Mouse (Mus musculus): Measurements from ENCODE around the gene Cd33. TPM values are rescaled to one million over a fixed set of nuclear protein-coding genes. Genes with fewer than 3 reads are reported as not detected.

Cd33 gene
- 1.3 and 1.8 TPM in 2 replicates for polyA plus RNA-seq (2015; fragmentation: Nextera tagmentation; extraction: Ambion mirVana)

DNA sequence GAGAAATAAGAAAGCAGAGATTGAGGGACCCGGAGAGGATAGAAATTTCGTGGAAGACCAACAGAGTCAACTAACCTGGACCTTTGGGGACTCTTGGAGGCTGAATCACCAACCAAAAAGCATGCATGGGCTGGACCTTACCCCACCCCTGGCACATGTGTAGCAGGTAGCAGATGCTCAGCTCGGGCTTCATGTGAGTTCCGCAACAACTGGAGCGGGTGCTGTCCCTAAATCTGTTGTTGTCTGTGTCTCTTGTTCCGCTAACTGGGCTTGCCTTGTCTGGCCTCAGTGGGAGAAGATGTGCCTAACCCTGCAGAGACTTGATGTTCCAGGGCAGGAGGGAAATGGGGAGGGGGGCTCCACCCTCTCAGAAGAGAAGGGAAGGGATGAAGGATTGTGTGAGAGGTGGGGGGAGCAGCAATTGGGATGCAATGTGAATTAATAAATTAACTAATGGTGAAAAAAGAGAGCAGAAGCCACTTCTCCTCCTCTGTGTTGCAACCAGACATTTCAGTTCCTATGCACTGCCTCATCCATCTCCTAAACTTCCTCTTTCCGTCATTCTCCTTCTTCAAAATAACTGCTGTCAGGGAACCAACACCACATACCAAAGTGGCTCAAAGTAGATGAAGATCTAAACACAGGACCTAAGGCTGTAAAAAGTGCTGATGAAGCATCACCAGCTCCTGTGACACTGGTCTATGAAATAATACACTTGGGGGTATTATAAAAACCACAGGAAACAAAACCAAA lies at the start of gene Cd33:
Cd33 (minus strand) TSS at position 204 of the 753 bp plus-strand sequence.
- H3K9ac ChIP-seq (replicated peaks): no peak within 1 kb of the TSS
- H3K4me3 ChIP-seq (replicated peaks): no peak within 1 kb of the TSS
- no peaks in the 10 kb centered on the region for H3K4me1 ChIP-seq
- H3K36me3 ChIP-seq: no peaks in the 10 kb centered on the region
- no peak within 1 kb of the TSS for H3K27ac ChIP-seq (replicated peaks)
- no peaks in the 10 kb centered on the region for H3K9me3 ChIP-seq (replicated peaks)
- H3K4me2 ChIP-seq: no peak within 1 kb of the TSS
- 89% methylated on average over 7 of the region's 7 CpGs for WGBS
- H3K27me3 ChIP-seq (replicated peaks): no peaks in the 10 kb centered on the region
- ATAC-seq (ENCODE audit: low FRiP score): no peak

DNA sequence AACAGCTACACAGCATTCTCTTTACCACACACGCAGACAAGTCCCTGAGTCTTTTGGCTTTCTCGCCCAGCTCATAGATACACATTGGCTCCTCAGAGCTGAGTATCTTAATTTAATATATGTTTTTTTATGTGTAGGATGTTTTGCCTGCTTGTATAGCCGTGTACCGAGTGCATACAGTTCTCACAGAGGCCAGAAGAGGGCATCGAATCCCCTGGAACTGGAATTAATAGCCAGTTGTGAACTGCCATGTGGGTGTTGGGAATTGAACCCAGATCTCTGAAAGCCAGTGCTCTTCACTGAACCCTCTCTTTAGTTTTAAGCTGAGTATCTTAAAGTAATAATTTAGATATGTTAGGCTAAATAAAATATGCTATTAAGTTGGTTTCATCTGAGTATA lies 40.6 kb upstream of the Cd33 start:
- H3K36me3 ChIP-seq: peaks cover 59% of the 10 kb centered on the region
- no peak overlapping the region for H3K27ac ChIP-seq (replicated peaks)
- H3K9ac ChIP-seq (replicated peaks): no peak overlapping the region
- no peaks in the 10 kb centered on the region for H3K27me3 ChIP-seq (replicated peaks)
- ATAC-seq (ENCODE audit: low FRiP score): no peak
- no peaks in the 10 kb centered on the region for H3K9me3 ChIP-seq (replicated peaks)
- WGBS: 94% methylated on average over 5 of the region's 5 CpGs
- H3K4me1 ChIP-seq: peaks cover 28% of the 10 kb centered on the region
- H3K4me3 ChIP-seq (replicated peaks): no peak overlapping the region
- no peak overlapping the region for H3K4me2 ChIP-seq

DNA sequence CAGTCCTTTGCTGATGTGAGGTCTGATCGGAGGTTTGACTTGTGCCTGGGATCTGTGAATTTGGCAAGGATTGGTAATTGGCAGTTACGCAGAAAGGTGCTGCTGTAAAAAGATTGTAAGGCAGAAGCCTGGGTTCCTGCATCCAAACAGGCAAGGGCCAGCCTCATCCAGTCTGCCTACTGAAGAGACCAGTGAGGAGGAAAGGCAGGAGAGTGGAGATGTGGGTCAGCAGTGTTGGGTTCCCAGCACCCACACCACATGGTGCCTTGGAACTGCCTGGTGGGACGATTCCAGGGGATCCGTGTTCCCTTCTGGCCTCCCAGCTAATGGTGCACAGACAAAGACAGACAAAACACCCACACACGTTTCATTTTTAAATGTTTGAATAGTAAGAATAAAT lies 36.3 kb upstream of the Cd33 start:
- H3K9ac ChIP-seq (replicated peaks): peak overlapping the region; percentile 96
- 57% methylated on average over 5 of the region's 5 CpGs for WGBS
- H3K4me3 ChIP-seq (replicated peaks): peak overlapping the region; percentile 75
- peaks cover 21% of the 10 kb centered on the region for H3K36me3 ChIP-seq
- peak overlapping the region; percentile 95 for H3K27ac ChIP-seq (replicated peaks)
- H3K4me2 ChIP-seq: peak overlapping the region; percentile 84
- no peak for ATAC-seq (ENCODE audit: low FRiP score)
- H3K9me3 ChIP-seq (replicated peaks): no peaks in the 10 kb centered on the region
- H3K27me3 ChIP-seq (replicated peaks): no peaks in the 10 kb centered on the region
- peaks cover 28% of the 10 kb centered on the region for H3K4me1 ChIP-seq

DNA sequence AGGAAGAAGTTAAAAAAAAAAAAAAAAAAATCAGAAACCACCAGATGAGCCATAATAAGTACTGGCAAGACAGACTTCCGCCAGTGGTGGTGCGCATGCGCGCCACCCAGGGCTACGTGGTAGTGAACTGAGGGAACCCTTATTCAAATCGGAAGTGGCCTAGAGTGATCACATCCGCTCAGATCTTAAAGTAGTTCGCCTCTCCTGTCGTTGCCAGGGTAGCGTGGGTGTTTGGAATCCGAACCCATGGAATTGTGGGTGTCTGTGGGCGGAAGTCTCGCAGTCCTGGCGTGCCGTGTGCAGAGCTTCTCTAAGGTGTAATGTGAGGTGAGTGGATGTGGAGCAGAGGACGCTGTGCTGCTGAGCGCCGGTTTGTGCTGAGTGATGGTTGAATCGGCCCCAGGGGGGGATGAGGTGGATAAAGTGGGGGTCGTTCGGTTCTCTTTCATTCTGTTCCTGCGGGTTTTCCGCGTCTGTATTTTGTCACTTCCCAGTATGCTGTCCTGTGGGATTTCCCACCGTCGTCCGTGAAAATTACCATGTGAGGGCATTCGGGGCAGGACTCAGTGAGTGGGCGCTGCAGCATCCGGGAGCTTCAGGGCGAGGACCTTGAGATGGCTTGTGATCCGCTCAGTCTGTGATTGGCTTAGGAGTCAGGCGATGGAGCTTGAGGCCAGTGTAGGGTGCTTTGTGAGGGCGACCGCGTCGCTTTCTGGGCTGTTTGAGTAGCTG lies 35.4 kb upstream of the Cd33 start, which contains the start of gene Zfp719:
Zfp719 (plus strand) TSS at position 171 of the 732 bp plus-strand sequence.
- peak within 1 kb of the TSS; percentile 84 for H3K4me2 ChIP-seq
- H3K4me1 ChIP-seq: peaks cover 28% of the 10 kb centered on the region
- H3K27ac ChIP-seq (replicated peaks): peak within 1 kb of the TSS; percentile 95
- no peaks in the 10 kb centered on the region for H3K27me3 ChIP-seq (replicated peaks)
- no peaks in the 10 kb centered on the region for H3K9me3 ChIP-seq (replicated peaks)
- H3K4me3 ChIP-seq (replicated peaks): peak within 1 kb of the TSS; percentile 75
- peaks cover 20% of the 10 kb centered on the region for H3K36me3 ChIP-seq
- under 1% methylated on average over 37 of the region's 37 CpGs for WGBS
- peak within 1 kb of the TSS; percentile 96 for H3K9ac ChIP-seq (replicated peaks)
- ATAC-seq (ENCODE audit: low FRiP score): peak; percentile 99

DNA sequence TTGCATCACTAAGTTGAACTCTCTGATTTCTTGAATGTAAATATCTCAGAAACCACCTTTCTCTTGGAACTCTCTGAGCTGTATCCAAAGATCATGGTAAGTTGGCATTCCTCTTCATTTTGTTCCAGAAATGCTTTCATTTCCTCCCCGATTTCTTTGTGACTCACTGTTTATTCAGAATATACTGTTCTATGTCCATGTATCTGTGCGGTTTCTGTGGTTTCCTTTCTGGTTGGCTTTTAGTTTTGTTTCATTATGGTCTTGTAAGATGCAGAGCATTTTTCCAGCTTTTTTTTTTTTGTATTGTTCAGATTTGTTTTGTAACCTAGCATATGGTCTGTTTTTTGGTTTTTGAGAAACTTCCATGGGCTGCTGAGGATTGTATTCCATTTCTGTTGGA lies 27.0 kb upstream of the Cd33 start:
- no peaks in the 10 kb centered on the region for H3K9me3 ChIP-seq (replicated peaks)
- H3K4me2 ChIP-seq: no peak overlapping the region
- H3K4me1 ChIP-seq: no peaks in the 10 kb centered on the region
- 100% methylated on average over 2 of the region's 2 CpGs for WGBS
- H3K27me3 ChIP-seq (replicated peaks): no peaks in the 10 kb centered on the region
- H3K27ac ChIP-seq (replicated peaks): no peak overlapping the region
- ATAC-seq (ENCODE audit: low FRiP score): no peak
- no peak overlapping the region for H3K4me3 ChIP-seq (replicated peaks)
- H3K36me3 ChIP-seq: peaks cover 84% of the 10 kb centered on the region
- no peak overlapping the region for H3K9ac ChIP-seq (replicated peaks)

DNA sequence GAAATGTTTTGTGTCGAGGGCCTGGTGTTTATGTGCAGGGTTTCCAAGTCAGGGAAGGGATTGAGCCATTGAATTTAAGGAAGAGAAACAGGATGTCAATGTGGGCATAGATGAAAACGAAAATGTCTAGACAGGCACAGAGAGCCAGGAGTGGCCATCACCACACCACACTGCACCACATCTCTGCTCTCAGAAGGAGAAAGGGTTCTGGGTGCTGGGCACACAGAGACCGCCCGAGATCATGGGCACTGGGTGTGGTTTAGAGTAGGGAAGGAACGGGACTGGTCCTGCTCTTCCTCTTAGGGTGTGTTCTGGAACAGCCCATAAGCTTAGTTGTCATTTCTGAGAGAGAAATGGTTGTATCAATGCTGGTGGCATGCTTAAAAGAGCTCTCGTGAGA lies 19.1 kb upstream of the Cd33 start:
- Histone ChIP-seq H3K4me3 (replicated peaks) (peak overlapping the region; percentile 83), H3K36me3 (peaks cover 30% of the 10 kb centered on the region), H3K27me3 (replicated peaks) (no peaks in the 10 kb centered on the region), H3K9ac (replicated peaks) (peak overlapping the region; percentile 76), H3K9me3 (replicated peaks) (no peaks in the 10 kb centered on the region), H3K4me2 (peak overlapping the region; percentile 71), H3K4me1 (peaks cover 19% of the 10 kb centered on the region), H3K27ac (replicated peaks) (0 out of 2 replicates have a peak overlapping the region, but pooled peaks have one; percentile 30)
- ATAC-seq (ENCODE audit: low FRiP score): no peak
- WGBS: 54% methylated on average over 6 of the region's 6 CpGs

DNA sequence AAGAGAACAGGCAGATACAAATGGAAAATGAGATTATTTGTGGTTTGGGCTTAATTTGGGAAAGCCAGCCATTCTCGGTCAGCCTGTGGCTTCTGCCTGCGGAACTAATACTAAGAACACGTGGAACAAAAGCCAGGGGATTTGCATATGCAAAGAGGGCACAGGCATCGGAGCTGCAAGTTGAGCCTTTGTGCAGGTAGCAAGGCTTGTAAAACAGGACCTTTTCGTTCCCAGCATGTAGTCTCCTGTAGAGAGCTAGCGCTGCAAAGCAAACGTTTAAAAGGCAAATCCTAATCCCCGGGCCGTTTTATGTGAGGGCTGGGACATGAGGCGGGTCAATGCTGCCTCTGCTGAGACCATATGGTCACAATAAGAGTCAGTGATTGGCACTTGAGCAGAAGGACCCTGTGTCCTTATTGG lies 18.4 kb upstream of the Cd33 start:
- Histone ChIP-seq H3K4me1 (peaks cover 19% of the 10 kb centered on the region), H3K9ac (replicated peaks) (peak overlapping the region; percentile 76), H3K9me3 (replicated peaks) (no peaks in the 10 kb centered on the region), H3K27ac (replicated peaks) (peak overlapping the region; percentile 90), H3K36me3 (peaks cover 24% of the 10 kb centered on the region), H3K4me3 (replicated peaks) (peak overlapping the region; percentile 83), H3K4me2 (peak overlapping the region; percentile 71), H3K27me3 (replicated peaks) (no peaks in the 10 kb centered on the region)
- ATAC-seq (ENCODE audit: low FRiP score): peak; percentile 32
- whole genome bisulfite sequencing: 0% methylated on average over 10 of the region's 10 CpGs

DNA sequence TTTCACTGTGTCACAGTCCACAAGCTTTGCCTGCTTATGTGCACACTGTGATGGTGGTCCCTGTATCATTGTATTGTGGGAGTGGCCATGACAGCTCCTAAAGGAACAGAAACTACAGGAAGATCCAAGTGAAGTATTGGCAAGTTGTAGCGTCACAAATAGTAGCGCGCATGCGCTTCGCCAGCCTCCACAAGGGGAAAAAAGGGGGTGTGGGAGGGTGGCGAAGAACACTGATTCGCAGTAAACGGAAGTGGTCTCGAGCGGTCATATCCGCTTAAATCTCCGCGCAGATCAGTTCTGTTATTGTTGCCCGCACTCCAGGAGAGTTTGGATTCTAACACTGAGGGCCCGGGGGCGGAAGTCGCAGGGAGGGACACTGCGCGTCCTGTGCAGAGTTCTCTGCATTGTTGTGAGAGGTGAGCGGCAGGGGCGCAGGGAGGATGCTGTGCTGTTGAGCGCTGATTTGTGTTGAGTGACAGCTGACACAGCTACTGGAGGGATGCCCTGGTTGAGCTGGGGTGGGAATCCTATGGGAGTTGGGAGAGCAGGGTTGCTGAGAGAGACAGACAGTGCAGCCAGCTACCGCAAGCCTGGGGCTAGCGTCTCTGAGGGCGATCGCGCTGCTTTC lies 17.9 kb upstream of the Cd33 start, which contains the start of gene Zfp658:
Zfp658 (plus strand) TSS at position 251 of the 628 bp plus-strand sequence.
- H3K4me3 ChIP-seq (replicated peaks): peak within 1 kb of the TSS; percentile 83
- peaks cover 19% of the 10 kb centered on the region for H3K4me1 ChIP-seq
- H3K27ac ChIP-seq (replicated peaks): peak within 1 kb of the TSS; percentile 90
- H3K9me3 ChIP-seq (replicated peaks): no peaks in the 10 kb centered on the region
- ATAC-seq (ENCODE audit: low FRiP score): peak; percentile 93
- no peaks in the 10 kb centered on the region for H3K27me3 ChIP-seq (replicated peaks)
- WGBS: under 1% methylated on average over 27 of the region's 27 CpGs
- peak within 1 kb of the TSS; percentile 71 for H3K4me2 ChIP-seq
- peaks cover 19% of the 10 kb centered on the region for H3K36me3 ChIP-seq
- peak within 1 kb of the TSS; percentile 76 for H3K9ac ChIP-seq (replicated peaks)

DNA sequence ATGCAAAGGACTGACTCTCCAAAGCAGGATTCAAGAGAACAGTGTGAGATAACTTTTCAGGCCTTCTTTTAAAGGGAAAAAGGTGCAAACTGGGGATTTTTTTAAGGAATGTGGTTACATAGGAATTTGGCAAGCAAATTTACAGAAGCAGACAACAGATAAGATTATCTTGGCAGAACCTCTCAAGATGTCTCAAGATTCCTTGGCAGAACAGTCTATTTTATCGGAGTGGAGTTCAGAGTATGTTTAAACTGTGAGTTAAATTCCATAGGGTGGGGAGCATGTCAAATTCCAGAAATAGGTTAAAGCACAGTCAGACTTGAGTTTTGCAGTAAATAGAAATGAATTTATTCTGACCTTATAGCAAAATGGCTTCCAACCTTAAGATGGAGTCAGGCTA lies 12.7 kb upstream of the Cd33 start:
- H3K27me3 ChIP-seq (replicated peaks): no peaks in the 10 kb centered on the region
- no peak overlapping the region for H3K27ac ChIP-seq (replicated peaks)
- H3K9me3 ChIP-seq (replicated peaks): no peaks in the 10 kb centered on the region
- ATAC-seq (ENCODE audit: low FRiP score): no peak
- H3K4me1 ChIP-seq: no peaks in the 10 kb centered on the region
- no peak overlapping the region for H3K4me3 ChIP-seq (replicated peaks)
- 90% methylated on average over 1 of the region's 1 CpGs for WGBS
- H3K9ac ChIP-seq (replicated peaks): no peak overlapping the region
- no peak overlapping the region for H3K4me2 ChIP-seq
- no peaks in the 10 kb centered on the region for H3K36me3 ChIP-seq

DNA sequence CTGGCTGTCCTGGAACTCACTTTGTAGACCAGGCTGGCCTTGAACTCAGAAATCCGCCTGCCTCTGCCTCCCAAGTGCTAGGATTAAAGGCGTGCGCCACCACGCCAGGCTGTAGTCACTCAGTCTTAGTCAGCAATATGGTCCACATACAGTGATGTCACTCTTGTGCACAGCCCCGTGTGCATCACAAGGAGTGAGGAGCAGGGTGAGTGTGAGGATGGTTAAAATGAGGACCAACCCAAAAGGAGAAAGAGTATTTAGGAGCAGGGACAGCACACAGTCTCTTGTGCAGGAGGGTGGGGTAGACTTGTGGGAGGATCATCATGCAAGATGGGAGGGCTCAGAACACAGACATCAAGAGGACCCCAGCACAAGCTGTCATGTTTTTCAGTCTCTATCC lies 11.1 kb upstream of the Cd33 start:
- Histone ChIP-seq H3K4me1 (no peaks in the 10 kb centered on the region), H3K27ac (replicated peaks) (no peak overlapping the region), H3K4me3 (replicated peaks) (no peak overlapping the region), H3K27me3 (replicated peaks) (no peaks in the 10 kb centered on the region), H3K9ac (replicated peaks) (no peak overlapping the region), H3K4me2 (no peak overlapping the region), H3K36me3 (no peaks in the 10 kb centered on the region), H3K9me3 (replicated peaks) (no peaks in the 10 kb centered on the region)
- WGBS: 93% methylated on average over 5 of the region's 5 CpGs
- no peak for ATAC-seq (ENCODE audit: low FRiP score)

DNA sequence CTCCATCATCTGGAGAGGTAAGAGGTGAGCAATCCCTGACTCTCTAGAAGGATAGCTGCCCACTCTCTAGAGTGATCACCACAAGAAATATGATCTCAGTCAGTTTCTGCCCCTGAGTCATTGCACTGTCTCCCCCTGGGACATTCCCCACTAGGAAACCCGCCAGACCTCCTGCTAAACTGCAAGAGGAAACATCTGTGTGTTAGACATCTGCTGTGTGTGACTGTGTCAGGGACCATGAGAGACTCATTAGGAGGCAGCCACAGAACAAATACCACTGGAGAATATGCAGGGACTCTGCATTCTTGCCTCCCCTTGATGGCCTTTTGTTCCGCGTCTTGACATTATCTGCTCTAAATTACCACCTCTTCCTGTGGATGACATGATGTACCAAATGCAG lies 10.3 kb upstream of the Cd33 start:
- 49% methylated on average over 3 of the region's 3 CpGs for WGBS
- Histone ChIP-seq H3K27ac (replicated peaks) (no peak overlapping the region), H3K9ac (replicated peaks) (no peak overlapping the region), H3K9me3 (replicated peaks) (no peaks in the 10 kb centered on the region), H3K4me1 (no peaks in the 10 kb centered on the region), H3K4me2 (no peak overlapping the region), H3K27me3 (replicated peaks) (no peaks in the 10 kb centered on the region), H3K36me3 (no peaks in the 10 kb centered on the region), H3K4me3 (replicated peaks) (no peak overlapping the region)
- no peak for ATAC-seq (ENCODE audit: low FRiP score)
